Mouse (Mus musculus) ES-Bruce4 (cell line): ENCODE results near the gene Naa35. TPM values are rescaled to one million over a fixed set of nuclear protein-coding genes. Genes with fewer than 3 reads are reported as not detected.

Experiments used
- H3K27ac ChIP-seq: 2 replicates; pipeline ENCODE4 v1.5.1; 2012; ENCODE audit warnings: low read length, inconsistent platforms; ENCODE audit not compliant: insufficient read depth
- H3K27me3 ChIP-seq: 2 replicates; pipeline ENCODE4 v1.6.1; 2012; ENCODE audit warnings: mild to moderate bottlenecking, low read length, inconsistent platforms; ENCODE audit not compliant: control insufficient read depth, poor library complexity, insufficient read depth, severe bottlenecking
- H3K36me3 ChIP-seq: 2 replicates; pipeline ENCODE4 v1.6.1; 2012; ENCODE audit warnings: inconsistent platforms, mild to moderate bottlenecking, low read length, moderate library complexity; ENCODE audit not compliant: control insufficient read depth, poor library complexity, insufficient read depth, severe bottlenecking
- H3K4me1 ChIP-seq: one replicate; pipeline ENCODE4 v1.8.1; 2011; ENCODE audit warnings: low read length; ENCODE audit not compliant: control insufficient read depth, insufficient read depth
- H3K4me3 ChIP-seq: 2 replicates; pipeline ENCODE4 v1.5.1; 2011; ENCODE audit warnings: low read depth, mild to moderate bottlenecking, low read length
- H3K9ac ChIP-seq: 2 replicates; pipeline ENCODE4 v1.6.1; 2012; ENCODE audit warnings: low read depth, mild to moderate bottlenecking, inconsistent platforms; ENCODE audit not compliant: poor library complexity, severe bottlenecking
- H3K9me3 ChIP-seq: replicated peaks from 2 replicates; pipeline ENCODE4 v1.6.1; 2012; ENCODE audit warnings: mild to moderate bottlenecking, low read length, inconsistent platforms; ENCODE audit not compliant: control insufficient read depth, poor library complexity, insufficient read depth, severe bottlenecking
- CTCF ChIP-seq: IDR thresholded peaks from one replicate; pipeline ENCODE4 v1.8.1; 2011; ENCODE audit warnings: low read depth, low read length
- EP300 ChIP-seq: IDR thresholded peaks from 2 replicates; pipeline ENCODE4 v1.6.1; 2011; ENCODE audit warnings: low read depth, low read length; ENCODE audit not compliant: insufficient read depth
- POLR2A ChIP-seq: IDR thresholded peaks from one replicate; pipeline ENCODE4 v1.8.1; 2011; ENCODE audit warnings: low read length; ENCODE audit not compliant: insufficient read depth
- polyA plus RNA-seq: library from polyadenylated mRNA; stranded (reverse); fragments of >200 nt; gene quantifications from 2 replicates; pipeline ENCODE4 v1.2.4, GENCODE M21; 2011; ENCODE audit warnings: low read depth; ENCODE audit not compliant: missing spikeins, insufficient read depth, insufficient read length

The Naa35 gene
- polyA plus RNA-seq, 1 experiment: 143 TPM

DNA sequence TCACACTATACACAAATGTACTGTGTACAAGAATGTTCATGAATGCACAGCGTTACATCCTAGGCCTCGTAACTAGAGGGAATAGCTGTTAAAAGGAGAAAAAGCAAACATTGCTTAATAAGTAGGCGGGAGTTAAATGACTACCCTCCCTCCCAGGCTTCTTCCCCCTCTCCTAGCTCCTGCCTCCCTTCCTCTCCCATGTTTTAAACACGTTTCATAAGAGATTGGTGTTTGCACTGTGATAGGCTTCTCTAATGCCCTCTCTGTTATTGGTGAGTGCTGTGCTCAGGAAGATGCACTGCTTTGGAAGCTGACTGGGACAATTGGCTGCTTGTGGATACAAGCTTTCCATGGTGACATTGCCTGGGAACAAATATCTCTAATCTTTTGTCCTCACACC is 30.5 kb downstream of the Naa35 start:
- Histone ChIP-seq H3K36me3 (peaks cover 16% of the 10 kb centered on the region), H3K4me1 (no peaks in the 10 kb centered on the region), H3K27me3 (no peaks in the 10 kb centered on the region), H3K27ac (no peak overlapping the region), H3K9me3 (no peaks in the 10 kb centered on the region), H3K4me3 (no peak overlapping the region), H3K9ac (no peak overlapping the region)
- TF ChIP-seq POLR2A (no peak), EP300 (no peak), CTCF (no peak)

DNA sequence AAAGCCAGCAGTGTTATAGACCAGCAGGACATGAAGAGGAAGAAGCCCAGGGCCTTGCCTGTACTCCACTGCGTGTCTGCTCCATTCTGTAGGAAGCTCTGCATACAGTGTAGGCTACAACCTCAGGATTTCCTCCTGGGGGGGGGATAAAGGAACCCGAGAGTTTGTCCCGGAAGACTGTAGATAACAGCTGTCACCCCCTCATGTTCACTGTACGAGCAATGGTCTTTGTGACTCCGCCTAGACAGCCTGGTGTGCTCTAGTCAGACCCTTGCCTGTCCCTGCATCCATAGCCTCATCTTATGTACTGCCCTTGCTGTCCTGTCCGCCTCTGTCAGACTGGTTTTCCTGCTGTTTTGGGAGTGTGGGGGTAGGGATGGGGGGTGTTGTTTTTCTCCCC is 33.4 kb downstream of the Naa35 start:
- no peak overlapping the region for H3K27ac ChIP-seq
- no peak overlapping the region for H3K4me3 ChIP-seq
- peaks cover 16% of the 10 kb centered on the region for H3K36me3 ChIP-seq
- H3K27me3 ChIP-seq: no peaks in the 10 kb centered on the region
- no peaks in the 10 kb centered on the region for H3K9me3 ChIP-seq
- H3K4me1 ChIP-seq: no peaks in the 10 kb centered on the region
- TF ChIP-seq EP300: no peak
- H3K9ac ChIP-seq: no peak overlapping the region

DNA sequence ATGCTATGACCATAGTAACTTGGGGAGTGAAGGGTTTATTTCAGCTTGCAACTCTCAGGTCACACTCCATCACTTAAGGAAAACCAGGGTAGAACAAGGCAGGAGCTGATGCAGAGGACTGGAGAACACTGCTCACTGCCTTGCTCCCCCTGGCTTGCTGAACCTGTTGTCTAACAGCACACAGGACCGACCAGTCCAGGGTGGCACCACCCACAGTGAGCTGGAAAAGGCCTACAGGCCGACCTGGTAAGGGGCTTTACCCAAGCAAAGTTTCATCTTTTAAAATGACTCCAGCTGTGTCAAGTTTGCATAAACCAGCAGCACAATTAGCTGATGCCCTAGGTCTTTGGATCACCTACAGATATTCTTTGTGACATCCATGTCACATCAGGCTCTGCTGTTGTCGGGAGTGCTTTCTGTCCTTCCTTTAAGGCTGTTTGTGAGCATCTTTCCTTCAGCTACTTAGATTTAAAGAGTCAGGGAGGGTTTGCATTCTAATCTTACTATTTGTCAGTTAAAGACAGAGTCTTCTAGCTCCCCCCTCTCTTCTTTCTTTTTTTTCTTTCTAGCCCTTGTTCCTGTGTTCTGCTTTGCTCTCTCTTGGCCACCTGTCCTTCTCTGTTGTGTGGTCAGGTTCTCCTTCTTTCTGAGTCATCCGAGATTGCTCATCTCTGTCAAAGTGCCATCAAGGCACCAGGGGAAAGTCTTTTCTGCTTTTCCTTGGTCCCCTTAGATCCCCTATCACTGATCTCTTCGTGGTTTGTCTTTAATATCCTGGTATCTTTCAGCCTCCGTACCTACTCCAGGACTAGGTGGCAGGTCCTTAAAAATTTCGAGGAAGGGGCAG is 36.8 kb downstream of the Naa35 start:
- H3K27me3 ChIP-seq: no peaks in the 10 kb centered on the region
- no peak for TF ChIP-seq POLR2A
- TF ChIP-seq CTCF: no peak
- no peak for TF ChIP-seq EP300
- H3K9ac ChIP-seq: no peak overlapping the region
- H3K9me3 ChIP-seq: no peaks in the 10 kb centered on the region
- H3K4me3 ChIP-seq: no peak overlapping the region
- H3K36me3 ChIP-seq: peaks cover 26% of the 10 kb centered on the region
- no peaks in the 10 kb centered on the region for H3K4me1 ChIP-seq
- no peak overlapping the region for H3K27ac ChIP-seq

DNA sequence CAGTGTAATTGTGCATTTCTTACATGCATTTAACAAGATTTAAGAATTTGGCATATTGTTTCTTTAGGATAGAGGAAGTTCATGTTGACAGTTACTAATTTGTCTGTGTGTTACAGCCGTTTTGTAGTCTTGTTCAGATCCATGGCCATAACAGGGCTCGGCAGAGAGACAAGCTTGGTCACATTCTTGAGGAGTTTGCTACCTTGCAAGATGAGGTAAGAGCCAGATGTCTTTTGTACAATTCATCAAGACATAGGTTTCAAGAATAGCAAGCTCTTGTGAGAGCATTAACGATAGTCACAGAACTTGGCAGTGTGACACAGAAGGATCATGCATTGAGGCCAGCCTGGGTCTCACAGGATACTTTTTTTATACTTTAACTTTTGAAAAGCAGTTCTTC is 39.3 kb downstream of the Naa35 start:
- no peak for TF ChIP-seq CTCF
- TF ChIP-seq POLR2A: no peak
- no peak for TF ChIP-seq EP300
- no peaks in the 10 kb centered on the region for H3K27me3 ChIP-seq
- no peak overlapping the region for H3K9ac ChIP-seq
- H3K9me3 ChIP-seq: no peaks in the 10 kb centered on the region
- H3K36me3 ChIP-seq: peaks cover 21% of the 10 kb centered on the region
- H3K27ac ChIP-seq: no peak overlapping the region
- no peaks in the 10 kb centered on the region for H3K4me1 ChIP-seq
- H3K4me3 ChIP-seq: no peak overlapping the region

DNA sequence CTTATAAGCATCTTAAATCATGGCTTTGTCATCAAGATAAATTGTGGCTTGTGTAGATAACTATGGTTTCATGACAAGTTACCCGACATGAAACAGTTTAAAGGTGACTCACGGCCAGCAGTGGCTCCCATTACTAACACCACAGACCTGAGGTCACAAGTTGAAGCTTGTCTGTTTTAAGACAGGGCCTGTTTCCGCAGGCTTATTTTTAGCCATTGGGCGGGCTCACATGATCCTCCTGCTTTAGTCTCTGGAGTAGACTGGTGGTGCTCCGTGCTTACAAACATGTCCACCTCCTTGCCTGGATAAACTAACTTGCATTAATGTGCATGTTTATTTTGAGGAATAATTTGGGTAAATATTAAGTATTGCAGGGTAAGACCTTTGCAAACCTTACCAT is 39.8 kb downstream of the Naa35 start:
- H3K9me3 ChIP-seq: no peaks in the 10 kb centered on the region
- H3K4me3 ChIP-seq: no peak overlapping the region
- H3K27ac ChIP-seq: no peak overlapping the region
- TF ChIP-seq POLR2A (no peak), CTCF (no peak), EP300 (no peak)
- no peak overlapping the region for H3K9ac ChIP-seq
- H3K4me1 ChIP-seq: no peaks in the 10 kb centered on the region
- peaks cover 24% of the 10 kb centered on the region for H3K36me3 ChIP-seq
- no peaks in the 10 kb centered on the region for H3K27me3 ChIP-seq

DNA sequence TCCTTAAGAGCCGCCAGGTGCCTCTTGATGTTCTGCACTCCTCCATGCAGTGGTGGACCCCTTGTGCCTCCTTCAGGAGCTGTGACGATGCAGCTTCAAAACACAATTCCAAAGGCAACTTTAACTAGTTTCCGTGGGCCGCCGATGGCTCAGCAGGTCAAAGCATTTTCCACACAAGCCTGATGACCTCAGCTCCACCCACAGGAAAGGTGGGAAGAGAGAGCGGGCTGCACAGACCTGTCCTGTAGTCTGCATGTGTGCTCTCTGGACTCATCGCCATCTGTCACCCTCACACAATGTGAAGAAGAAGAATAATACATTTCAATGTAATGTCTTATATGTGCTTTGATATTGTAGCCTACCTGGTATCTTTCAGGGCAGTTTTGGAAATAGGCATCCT is 41.7 kb downstream of the Naa35 start:
- H3K9ac ChIP-seq: no peak overlapping the region
- H3K36me3 ChIP-seq: peaks cover 27% of the 10 kb centered on the region
- H3K27ac ChIP-seq: no peak overlapping the region
- H3K27me3 ChIP-seq: no peaks in the 10 kb centered on the region
- no peaks in the 10 kb centered on the region for H3K4me1 ChIP-seq
- H3K4me3 ChIP-seq: no peak overlapping the region
- TF ChIP-seq EP300 (no peak), POLR2A (no peak), CTCF (no peak)
- no peaks in the 10 kb centered on the region for H3K9me3 ChIP-seq
